Mouse (Mus musculus): Measurements from ENCODE around the gene App. TPM values are rescaled to one million over a fixed set of nuclear protein-coding genes. Genes with fewer than 3 reads are reported as not detected.

The App gene
- polyA plus RNA-seq, 1 experiment from 2014 or later, result 31.3 TPM

DNA sequence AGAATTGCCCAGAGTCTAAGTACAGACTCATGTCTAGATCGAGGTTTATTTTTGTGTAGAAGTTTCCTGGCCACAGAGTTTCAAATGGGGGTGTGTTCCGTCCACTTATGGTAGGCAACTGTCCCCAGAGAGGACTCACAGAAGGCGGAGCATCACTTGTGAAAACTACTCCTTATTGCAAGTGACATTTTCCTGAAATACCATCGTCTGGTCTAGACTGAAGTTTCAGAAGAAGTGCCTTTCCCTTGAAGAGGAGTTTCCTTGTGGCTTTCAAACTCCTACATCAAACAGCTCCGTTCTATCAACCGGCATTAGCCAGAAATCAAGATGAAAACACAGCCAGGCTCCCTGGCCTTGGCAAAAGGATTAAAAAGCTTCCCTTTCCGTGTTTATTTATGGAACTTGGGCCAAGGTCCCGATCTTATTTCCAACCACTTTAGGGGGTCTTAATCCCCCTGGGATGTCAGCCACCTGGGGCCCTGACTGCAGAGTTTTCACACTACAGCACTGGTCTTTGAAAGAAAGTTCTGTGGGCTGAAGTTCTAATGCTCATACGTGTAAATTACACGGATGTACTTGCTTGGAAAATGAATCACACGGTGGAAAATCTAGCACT is 187.4 kb downstream of the App start:
- Histone ChIP-seq H3K9ac (replicated peaks) (no peak overlapping the region), H3K4me3 (ENCODE audit: low read depth, low read length) (no peak overlapping the region), H3K36me3 (replicated peaks; ENCODE audit: insufficient read depth, low read length) (no peaks in the 10 kb centered on the region), H3K4me2 (ENCODE audit: low read depth, low read length) (no peak overlapping the region), H3K27ac (ENCODE audit: low read depth) (no peak overlapping the region), H3K27me3 (ENCODE audit: insufficient read depth, low read length) (no peaks in the 10 kb centered on the region), H3K4me1 (ENCODE audit: insufficient read depth) (no peaks in the 10 kb centered on the region), H3K9me3 (ENCODE audit: low read length) (no peaks in the 10 kb centered on the region)
- no peak for TF ChIP-seq CTCF (IDR thresholded peaks at IDR 0.05; ENCODE audit: low read depth)
- no peak for DNase-seq
- 78% methylated on average over 11 of the region's 11 CpGs for WGBS (ENCODE audit: insufficient replicate concordance)
- ATAC-seq, result no peak

GRCm38 (mm10) chr16:84985340-84985739 is 188.2 kb downstream of the App start:
- no peaks in the 10 kb centered on the region for H3K4me1 ChIP-seq (ENCODE audit: insufficient read depth)

GRCm38 (mm10) chr16:84983428-84983827 is 190.1 kb downstream of the App start:
- WGBS (ENCODE audit: insufficient replicate concordance), result 65% methylated on average over 3 of the region's 3 CpGs

More at GRCm38 (mm10) chr16:84985340-84985739, 188.2 kb downstream of the App start:
- 78% methylated on average over 3 of the region's 3 CpGs for WGBS (ENCODE audit: insufficient replicate concordance)
- DNase-seq (no peak), ATAC-seq (no peak)
- H3K27ac ChIP-seq (ENCODE audit: low read depth), result no peak overlapping the region
- no peaks in the 10 kb centered on the region for H3K9me3 ChIP-seq (ENCODE audit: low read length)
- H3K9ac ChIP-seq (replicated peaks), result no peak overlapping the region
- H3K36me3 ChIP-seq (replicated peaks; ENCODE audit: insufficient read depth, low read length), result no peaks in the 10 kb centered on the region
- no peak overlapping the region for H3K4me3 ChIP-seq (ENCODE audit: low read depth, low read length)
- no peaks in the 10 kb centered on the region for H3K27me3 ChIP-seq (ENCODE audit: insufficient read depth, low read length)
- H3K4me2 ChIP-seq (ENCODE audit: low read depth, low read length), result no peak overlapping the region
- TF ChIP-seq CTCF (IDR thresholded peaks at IDR 0.05; ENCODE audit: low read depth) (no peak), EP300 (IDR thresholded peaks at IDR 0.05; ENCODE audit: low read depth) (no peak)

GRCm38 (mm10) chr16:84982589-84982988 is 191.0 kb downstream of the App start:
- no peaks in the 10 kb centered on the region for H3K27me3 ChIP-seq (ENCODE audit: insufficient read depth, low read length)
- H3K4me3 ChIP-seq (ENCODE audit: low read depth, low read length), result no peak overlapping the region
- no peak overlapping the region for H3K27ac ChIP-seq (ENCODE audit: low read depth)
- DNase-seq, result no peak
- no peaks in the 10 kb centered on the region for H3K9me3 ChIP-seq (ENCODE audit: low read length)
- no peaks in the 10 kb centered on the region for H3K36me3 ChIP-seq (replicated peaks; ENCODE audit: insufficient read depth, low read length)
- H3K4me2 ChIP-seq (ENCODE audit: low read depth, low read length), result no peak overlapping the region
- TF ChIP-seq CTCF (IDR thresholded peaks at IDR 0.05; ENCODE audit: low read depth) (no peak), EP300 (IDR thresholded peaks at IDR 0.05; ENCODE audit: low read depth) (no peak)
- no peak overlapping the region for H3K9ac ChIP-seq (replicated peaks)
- WGBS (ENCODE audit: insufficient replicate concordance), result 72% methylated on average over 3 of the region's 3 CpGs
- no peaks in the 10 kb centered on the region for H3K4me1 ChIP-seq (ENCODE audit: insufficient read depth)
- no peak for ATAC-seq

More at GRCm38 (mm10) chr16:84983428-84983827, 190.1 kb downstream of the App start:
- H3K4me1 ChIP-seq (ENCODE audit: insufficient read depth), result no peaks in the 10 kb centered on the region
- H3K27ac ChIP-seq (ENCODE audit: low read depth), result no peak overlapping the region
- ATAC-seq, result no peak
- no peaks in the 10 kb centered on the region for H3K27me3 ChIP-seq (ENCODE audit: insufficient read depth, low read length)
- DNase-seq, result no peak
- no peak overlapping the region for H3K9ac ChIP-seq (replicated peaks)
- H3K9me3 ChIP-seq (ENCODE audit: low read length), result no peaks in the 10 kb centered on the region
- H3K36me3 ChIP-seq (replicated peaks; ENCODE audit: insufficient read depth, low read length), result no peaks in the 10 kb centered on the region
- TF ChIP-seq CTCF (IDR thresholded peaks at IDR 0.05; ENCODE audit: low read depth), result no peak
- TF ChIP-seq EP300 (IDR thresholded peaks at IDR 0.05; ENCODE audit: low read depth), result no peak
- H3K4me2 ChIP-seq (ENCODE audit: low read depth, low read length), result no peak overlapping the region
- H3K4me3 ChIP-seq (ENCODE audit: low read depth, low read length), result no peak overlapping the region

- no peaks in the 10 kb centered on the region for H3K4me1 ChIP-seq (ENCODE audit: insufficient read depth)
- H3K9me3 ChIP-seq (ENCODE audit: low read length), result no peaks in the 10 kb centered on the region
- no peak overlapping the region for H3K4me3 ChIP-seq (ENCODE audit: low read depth, low read length)
- H3K27ac ChIP-seq (ENCODE audit: low read depth), result no peak overlapping the region
- WGBS (ENCODE audit: insufficient replicate concordance), result 66% methylated on average over 5 of the region's 5 CpGs
- no peak for TF ChIP-seq CTCF (IDR thresholded peaks at IDR 0.05; ENCODE audit: low read depth)
- no peak for TF ChIP-seq EP300 (IDR thresholded peaks at IDR 0.05; ENCODE audit: low read depth)
- H3K4me2 ChIP-seq (ENCODE audit: low read depth, low read length), result no peak overlapping the region
- DNase-seq, result no peak
- peaks cover 3% of the 10 kb centered on the region; the same call in 1 of the 2 replicates for H3K36me3 ChIP-seq (replicated peaks; ENCODE audit: insufficient read depth, low read length)
- ATAC-seq, result no peak
- H3K9ac ChIP-seq (replicated peaks), result no peak overlapping the region
- no peaks in the 10 kb centered on the region for H3K27me3 ChIP-seq (ENCODE audit: insufficient read depth, low read length)
Measured at GRCm38 (mm10) chr16:84978589-84978988, 195.0 kb downstream of the App start.

- 73% methylated on average over 6 of the region's 6 CpGs for WGBS (ENCODE audit: insufficient replicate concordance)
- Histone ChIP-seq H3K4me3 (ENCODE audit: low read depth, low read length) (no peak overlapping the region), H3K9me3 (ENCODE audit: low read length) (no peaks in the 10 kb centered on the region), H3K27me3 (ENCODE audit: insufficient read depth, low read length) (no peaks in the 10 kb centered on the region), H3K4me2 (ENCODE audit: low read depth, low read length) (no peak overlapping the region), H3K9ac (replicated peaks) (no peak overlapping the region), H3K36me3 (replicated peaks; ENCODE audit: insufficient read depth, low read length) (peaks cover 3% of the 10 kb centered on the region; the same call in 1 of the 2 replicates), H3K4me1 (ENCODE audit: insufficient read depth) (no peaks in the 10 kb centered on the region), H3K27ac (ENCODE audit: low read depth) (0 out of 2 replicates have a peak overlapping the region, but pooled peaks have one; percentile 12)
- DNase-seq (no peak), ATAC-seq (no peak)
- TF ChIP-seq EP300 (IDR thresholded peaks at IDR 0.05; ENCODE audit: low read depth) (no peak), CTCF (IDR thresholded peaks at IDR 0.05; ENCODE audit: low read depth) (no peak)
Measured at GRCm38 (mm10) chr16:84974176-84974518, 199.4 kb downstream of the App start.
